Mouse (Mus musculus): ENCODE measurements around the gene Ccdc171.

GRCm38 (mm10) chr4:83780044-83780443, 254.7 kb downstream of the Ccdc171 start:
- no peak for TF ChIP-seq CTCF (IDR thresholded peaks at IDR 0.05)
- no peak for TF ChIP-seq POLR2A (IDR thresholded peaks at IDR 0.05; ENCODE audit: insufficient read depth, low read depth, low read length)
- TF ChIP-seq EP300 (IDR thresholded peaks at IDR 0.05; ENCODE audit: insufficient read depth, low read depth, low read length), result no peak

All from heart, adult 2 months (tissue).